Mouse (Mus musculus): ENCODE results near the gene Zfp652.

Zfp652 gene

GRCm38 (mm10) chr11:95808448-95809011 is 96.1 kb downstream of the Zfp652 start:
- WGBS, result 83% methylated on average over 5 of the region's 5 CpGs

GRCm38 (mm10) chr11:95809603-95810002 is 97.1 kb downstream of the Zfp652 start:
- 51% methylated on average over 5 of the region's 5 CpGs for WGBS

- WGBS, result 86% methylated on average over 7 of the region's 7 CpGs
Measured at GRCm38 (mm10) chr11:95810828-95811227, 98.4 kb downstream of the Zfp652 start.

- WGBS, result 88% methylated on average over 6 of the region's 6 CpGs
Measured at GRCm38 (mm10) chr11:95811741-95812140, 99.3 kb downstream of the Zfp652 start.

GRCm38 (mm10) chr11:95812224-95812623 is 99.8 kb downstream of the Zfp652 start:
- WGBS, result 69% methylated on average over 4 of the region's 4 CpGs

GRCm38 (mm10) chr11:95814101-95814500 is 101.6 kb downstream of the Zfp652 start:
- 96% methylated on average over 2 of the region's 2 CpGs for WGBS

- WGBS, result 67% methylated on average over 5 of the region's 5 CpGs
Measured at GRCm38 (mm10) chr11:95814857-95815256, 102.4 kb downstream of the Zfp652 start.

GRCm38 (mm10) chr11:95815412-95815811 is 102.9 kb downstream of the Zfp652 start:
- WGBS, result 68% methylated on average over 9 of the region's 9 CpGs

- WGBS, result 93% methylated on average over 8 of the region's 8 CpGs
Measured at GRCm38 (mm10) chr11:95819138-95819537, 106.7 kb downstream of the Zfp652 start.

- 92% methylated on average over 3 of the region's 3 CpGs for WGBS
Measured at GRCm38 (mm10) chr11:95821511-95821910, 109.0 kb downstream of the Zfp652 start.

GRCm38 (mm10) chr11:95822437-95822836 is 110.0 kb downstream of the Zfp652 start:
- 98% methylated on average over 4 of the region's 4 CpGs for WGBS

GRCm38 (mm10) chr11:95824071-95824876 is 111.8 kb downstream of the Zfp652 start, which contains the start of gene Phospho1:
TSS of gene Phospho1 (plus strand) at chr11:95824499.
- under 1% methylated on average over 65 of the region's 78 CpGs for WGBS

GRCm38 (mm10) chr11:95824877-95825243 is 112.4 kb downstream of the Zfp652 start:
- under 1% methylated on average over 11 of the region's 11 CpGs for WGBS

GRCm38 (mm10) chr11:95825625-95826024 is 113.2 kb downstream of the Zfp652 start:
- 41% methylated on average over 3 of the region's 3 CpGs for WGBS

- WGBS, result 63% methylated on average over 6 of the region's 6 CpGs
Measured at GRCm38 (mm10) chr11:95826317-95827167, 114.1 kb downstream of the Zfp652 start.

- 41% methylated on average over 3 of the region's 3 CpGs for WGBS
Measured at GRCm38 (mm10) chr11:95827168-95827447, 114.6 kb downstream of the Zfp652 start.

GRCm38 (mm10) chr11:95827464-95828085 is 115.1 kb downstream of the Zfp652 start:
- WGBS, result 17% methylated on average over 3 of the region's 3 CpGs

GRCm38 (mm10) chr11:95828181-95828964 is 115.9 kb downstream of the Zfp652 start:
- WGBS, result 83% methylated on average over 11 of the region's 11 CpGs

- WGBS, result 80% methylated on average over 4 of the region's 4 CpGs
Measured at GRCm38 (mm10) chr11:95829526-95830050, 117.1 kb downstream of the Zfp652 start.

GRCm38 (mm10) chr11:95830411-95831275 is 118.2 kb downstream of the Zfp652 start:
- WGBS, result 40% methylated on average over 80 of the region's 80 CpGs
